Mouse (Mus musculus) forebrain, embryonic 12.5 days (tissue): Measurements from ENCODE around the gene Pik3ip1. TPM values are rescaled to one million over a fixed set of nuclear protein-coding genes. Genes with fewer than 3 reads are reported as not detected.

Experiments used
- ATAC-seq: fragments of 200-750 bp; cut with Nextera tagmentation; 2 replicates; pipeline ENCODE4 v1.8.0; 2017; ENCODE audit warnings: moderate TSS enrichment; ENCODE audit not compliant: low FRiP score
- H3K27ac ChIP-seq: fragments of 300-500 bp; sonication (generic); 2 replicates; pipeline ENCODE4 v1.5.1; 2016; ENCODE audit warnings: mild to moderate bottlenecking
- H3K27me3 ChIP-seq: fragments of 300-500 bp; sonication (generic); 2 replicates; pipeline ENCODE4 v1.6.1; 2016; ENCODE audit warnings: mild to moderate bottlenecking
- H3K36me3 ChIP-seq: fragments of 300-500 bp; sonication (generic); replicated peaks from 2 replicates; pipeline ENCODE4 v1.6.1; 2016; ENCODE audit warnings: mild to moderate bottlenecking
- H3K4me1 ChIP-seq: fragments of 300-500 bp; sonication (generic); 2 replicates; pipeline ENCODE4 v1.6.1; 2016
- H3K4me2 ChIP-seq: fragments of 300-500 bp; sonication (generic); 2 replicates; pipeline ENCODE4 v1.6.1; 2016; ENCODE audit warnings: mild to moderate bottlenecking, moderate library complexity
- H3K4me3 ChIP-seq: fragments of 300-500 bp; sonication (generic); replicated peaks from 2 replicates; pipeline ENCODE4 v1.5.1; 2016; ENCODE audit warnings: mild to moderate bottlenecking
- H3K9ac ChIP-seq: fragments of 300-500 bp; sonication (generic); 2 replicates; pipeline ENCODE4 v1.6.1; 2016; ENCODE audit warnings: mild to moderate bottlenecking
- H3K9me3 ChIP-seq: fragments of 300-500 bp; sonication (generic); 2 replicates; pipeline ENCODE4 v1.6.1; 2016
- WGBS: fragments of 180-500 bp; shearing (Covaris S2); methylation state at CpG from one replicate; pipeline ENCODE4 v1.1.7; 2016; 5-methylcytosine and 5-hydroxymethylcytosine counted together
- polyA plus RNA-seq: library from polyadenylated mRNA; unstranded; fragments of >200 nt; fragmentation: Nextera tagmentation; extraction: Ambion mirVana; gene quantifications from 2 replicates; pipeline ENCODE4 v1.2.1, GENCODE M21; 2016

Pik3ip1 gene
- polyA plus RNA-seq, 1 experiment from 2014 or later = 12.8 TPM

- no peak overlapping the region for H3K9ac ChIP-seq
- WGBS = 92% methylated on average over 9 of the region's 10 CpGs
- H3K4me1 ChIP-seq = no peaks in the 10 kb centered on the region
- no peak overlapping the region for H3K4me2 ChIP-seq
- no peak overlapping the region for H3K27ac ChIP-seq
- H3K4me3 ChIP-seq = no peak overlapping the region
- no peak for ATAC-seq
- 0 out of 2 replicates have a peak, but pooled peaks cover 3% of the 10 kb centered on the region for H3K9me3 ChIP-seq
- H3K36me3 ChIP-seq = peaks cover 68% of the 10 kb centered on the region
- no peaks in the 10 kb centered on the region for H3K27me3 ChIP-seq
Measured at GRCm38 (mm10) chr11:3310789-3311585, 19.2 kb upstream of the Pik3ip1 start.

GRCm38 (mm10) chr11:3311586-3312347 lies 18.4 kb upstream of the Pik3ip1 start:
- Histone ChIP-seq H3K4me1 (no peaks in the 10 kb centered on the region), H3K4me2 (no peak overlapping the region), H3K36me3 (peaks cover 60% of the 10 kb centered on the region), H3K9ac (no peak overlapping the region), H3K4me3 (no peak overlapping the region), H3K9me3 (0 out of 2 replicates have a peak, but pooled peaks cover 3% of the 10 kb centered on the region), H3K27me3 (no peaks in the 10 kb centered on the region), H3K27ac (no peak overlapping the region)
- WGBS = 91% methylated on average over 10 of the region's 10 CpGs
- ATAC-seq = no peak

GRCm38 (mm10) chr11:3313294-3313693 lies 16.9 kb upstream of the Pik3ip1 start:
- Histone ChIP-seq H3K36me3 (peaks cover 45% of the 10 kb centered on the region), H3K27ac (no peak overlapping the region), H3K9ac (no peak overlapping the region), H3K4me1 (no peaks in the 10 kb centered on the region), H3K4me2 (no peak overlapping the region), H3K9me3 (0 out of 2 replicates have a peak, but pooled peaks cover 6% of the 10 kb centered on the region), H3K4me3 (no peak overlapping the region), H3K27me3 (no peaks in the 10 kb centered on the region)
- no peak for ATAC-seq
- 93% methylated on average over 1 of the region's 1 CpGs for WGBS

- H3K4me1 ChIP-seq = no peaks in the 10 kb centered on the region
- peak; percentile 59 for ATAC-seq
- H3K4me3 ChIP-seq = no peak overlapping the region
- peaks cover 36% of the 10 kb centered on the region for H3K36me3 ChIP-seq
- no peak overlapping the region for H3K27ac ChIP-seq
- H3K4me2 ChIP-seq = no peak overlapping the region
- 39% methylated on average over 2 of the region's 2 CpGs for WGBS
- 0 out of 2 replicates have a peak, but pooled peaks cover 6% of the 10 kb centered on the region for H3K9me3 ChIP-seq
- no peak overlapping the region for H3K9ac ChIP-seq
- H3K27me3 ChIP-seq = no peaks in the 10 kb centered on the region
Measured at GRCm38 (mm10) chr11:3314148-3314547, 16.1 kb upstream of the Pik3ip1 start.

GRCm38 (mm10) chr11:3318286-3318685 lies 11.9 kb upstream of the Pik3ip1 start:
- H3K27me3 ChIP-seq = no peaks in the 10 kb centered on the region
- no peak overlapping the region for H3K4me3 ChIP-seq
- H3K4me2 ChIP-seq = no peak overlapping the region
- peaks cover under 1% of the 10 kb centered on the region for H3K36me3 ChIP-seq
- no peak overlapping the region for H3K9ac ChIP-seq
- H3K4me1 ChIP-seq = no peaks in the 10 kb centered on the region
- no peak overlapping the region for H3K27ac ChIP-seq
- ATAC-seq = no peak
- H3K9me3 ChIP-seq = 0 out of 2 replicates have a peak, but pooled peaks cover 6% of the 10 kb centered on the region
- WGBS = 94% methylated on average over 3 of the region's 3 CpGs

GRCm38 (mm10) chr11:3328271-3328670 lies 1.9 kb upstream of the Pik3ip1 start:
- H3K9me3 ChIP-seq = no peaks in the 10 kb centered on the region
- peaks cover 23% of the 10 kb centered on the region for H3K4me1 ChIP-seq
- H3K4me2 ChIP-seq = no peak overlapping the region
- no peak overlapping the region for H3K4me3 ChIP-seq
- 0 out of 2 replicates have a peak, but pooled peaks cover 3% of the 10 kb centered on the region for H3K36me3 ChIP-seq
- H3K9ac ChIP-seq = no peak overlapping the region
- 80% methylated on average over 5 of the region's 5 CpGs for WGBS
- ATAC-seq = no peak
- H3K27ac ChIP-seq = no peak overlapping the region
- peaks cover 11% of the 10 kb centered on the region for H3K27me3 ChIP-seq

- H3K27ac ChIP-seq = no peak overlapping the region
- WGBS = 77% methylated on average over 11 of the region's 11 CpGs
- H3K27me3 ChIP-seq = peaks cover 11% of the 10 kb centered on the region
- no peaks in the 10 kb centered on the region for H3K9me3 ChIP-seq
- no peak overlapping the region for H3K4me2 ChIP-seq
- no peak overlapping the region for H3K9ac ChIP-seq
- no peak for ATAC-seq
- H3K4me3 ChIP-seq = no peak overlapping the region
- no peaks in the 10 kb centered on the region for H3K36me3 ChIP-seq
- H3K4me1 ChIP-seq = peaks cover 23% of the 10 kb centered on the region
Measured at GRCm38 (mm10) chr11:3328806-3329775, 1.1 kb upstream of the Pik3ip1 start.

- Histone ChIP-seq H3K4me2 (peak overlapping the region; percentile 97), H3K36me3 (no peaks in the 10 kb centered on the region), H3K27me3 (peaks cover 11% of the 10 kb centered on the region), H3K4me1 (peaks cover 24% of the 10 kb centered on the region), H3K27ac (peak overlapping the region; percentile 54; the same call in 1 of the 2 replicates), H3K9me3 (no peaks in the 10 kb centered on the region), H3K4me3 (peak overlapping the region; percentile 49), H3K9ac (peak overlapping the region; percentile 63)
- ATAC-seq = peak; percentile 18; the same call in 1 of the 2 replicates
- 0% methylated on average over 9 of the region's 9 CpGs for WGBS
Measured at GRCm38 (mm10) chr11:3330566-3330965, 365 bp downstream of the Pik3ip1 start.

- H3K4me2 ChIP-seq = peak overlapping the region; percentile 97
- H3K9ac ChIP-seq = peak overlapping the region; percentile 63
- H3K36me3 ChIP-seq = no peaks in the 10 kb centered on the region
- no peak for ATAC-seq
- H3K4me1 ChIP-seq = peaks cover 30% of the 10 kb centered on the region
- H3K27ac ChIP-seq = peak overlapping the region; percentile 54; the same call in 1 of the 2 replicates
- peak overlapping the region; percentile 49 for H3K4me3 ChIP-seq
- under 1% methylated on average over 14 of the region's 14 CpGs for WGBS
- H3K9me3 ChIP-seq = no peaks in the 10 kb centered on the region
- peaks cover 11% of the 10 kb centered on the region for H3K27me3 ChIP-seq
Measured at GRCm38 (mm10) chr11:3330991-3331750, 970 bp downstream of the Pik3ip1 start.

- WGBS = under 1% methylated on average over 75 of the region's 75 CpGs
Measured at GRCm38 (mm10) chr11:3331756-3332642, 1.8 kb downstream of the Pik3ip1 start.

More at GRCm38 (mm10) chr11:3331756-3332642, 1.8 kb downstream of the Pik3ip1 start:
- peak overlapping the region; percentile 49 for H3K4me3 ChIP-seq
- peaks cover 11% of the 10 kb centered on the region for H3K27me3 ChIP-seq
- H3K9me3 ChIP-seq = no peaks in the 10 kb centered on the region
- peak overlapping the region; percentile 63 for H3K9ac ChIP-seq
- H3K36me3 ChIP-seq = no peaks in the 10 kb centered on the region
- peak; percentile 98 for ATAC-seq
- H3K4me2 ChIP-seq = peak overlapping the region; percentile 97
- H3K4me1 ChIP-seq = peaks cover 38% of the 10 kb centered on the region
- peak overlapping the region; percentile 6; the same call in 1 of the 2 replicates for H3K27ac ChIP-seq
